Mouse (Mus musculus) frontal cortex, postnatal 25 days (tissue): ENCODE data around the gene Rab43.

Experiments used
- DNase-seq, 2 experiments: peaks; one replicate each; pipeline ENCODE4 v3.0.0; 2022; ENCODE audit warnings: low spot score in 2 of 2

Rab43 gene

GRCm38 (mm10) chr6:87748531-87748930 is 63.4 kb downstream of the Rab43 start:
- DNase-seq = no peak

DNA sequence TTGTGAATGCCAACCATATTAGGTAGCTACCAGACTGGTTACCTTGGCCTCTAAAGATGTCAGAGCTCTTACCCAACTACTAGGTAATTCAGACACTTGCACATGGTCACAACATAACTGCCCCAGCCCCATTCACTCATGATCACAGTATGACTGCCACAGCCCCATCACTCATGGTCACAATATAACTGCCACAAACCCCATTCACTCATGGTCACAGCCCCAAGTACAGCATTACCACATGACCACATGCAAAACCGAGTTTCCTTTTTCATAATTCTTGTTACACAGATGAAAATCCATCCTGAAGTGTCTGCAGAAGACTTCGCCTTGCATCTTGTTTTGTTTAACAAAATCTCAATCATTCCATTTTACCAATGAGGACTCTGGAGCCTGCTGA is 63.9 kb downstream of the Rab43 start:
- DNase-seq = no peak

DNA sequence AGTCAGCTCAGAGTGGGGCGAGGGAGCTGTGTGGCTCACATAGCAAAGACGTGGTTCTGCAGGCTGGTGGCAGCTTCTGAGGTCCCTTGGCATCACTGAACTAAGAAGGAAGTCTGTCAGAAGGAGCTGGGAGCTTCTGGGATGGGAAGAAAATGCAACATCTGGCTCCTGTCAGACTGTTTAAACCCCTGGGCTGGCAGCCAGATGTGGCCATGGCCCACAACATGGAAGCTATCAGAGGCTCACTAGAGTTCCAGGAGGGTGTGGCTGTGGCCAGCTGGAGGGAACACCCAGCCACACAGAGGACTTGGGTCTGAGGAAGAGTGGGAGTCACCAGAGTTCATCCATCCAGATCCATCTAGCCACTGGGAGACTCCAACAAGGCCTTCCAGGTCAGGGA is 65.1 kb downstream of the Rab43 start:
- no peak for DNase-seq

GRCm38 (mm10) chr6:87746059-87746458 is 65.9 kb downstream of the Rab43 start:
- DNase-seq = no peak

GRCm38 (mm10) chr6:87745301-87745700 is 66.7 kb downstream of the Rab43 start:
- no peak for DNase-seq

GRCm38 (mm10) chr6:87744632-87745031 is 67.3 kb downstream of the Rab43 start:
- no peak for DNase-seq

GRCm38 (mm10) chr6:87743281-87743680 is 68.7 kb downstream of the Rab43 start:
- no peak for DNase-seq

DNA sequence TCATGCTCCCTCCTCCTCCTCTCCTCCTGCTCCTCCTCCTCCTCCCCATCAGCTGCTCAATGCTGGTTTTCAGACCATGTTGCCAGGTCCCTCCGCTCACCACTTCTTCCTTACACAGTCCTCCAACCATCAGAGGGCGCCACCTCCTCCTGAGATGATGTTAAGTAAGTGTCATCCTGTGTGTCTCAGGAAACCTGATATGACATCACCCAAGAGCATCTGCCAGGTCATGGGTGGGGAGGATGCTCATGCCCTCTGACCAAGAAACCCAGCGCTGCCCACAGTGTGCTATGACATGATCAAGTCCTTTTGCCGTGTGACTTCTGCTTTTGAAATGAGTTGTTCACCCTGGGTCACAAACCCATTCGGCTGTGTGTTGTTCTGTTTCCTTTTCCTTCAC is 69.2 kb downstream of the Rab43 start:
- DNase-seq = no peak

- no peak for DNase-seq
Observed at GRCm38 (mm10) chr6:87741978-87742377, 70.0 kb downstream of the Rab43 start.

DNA sequence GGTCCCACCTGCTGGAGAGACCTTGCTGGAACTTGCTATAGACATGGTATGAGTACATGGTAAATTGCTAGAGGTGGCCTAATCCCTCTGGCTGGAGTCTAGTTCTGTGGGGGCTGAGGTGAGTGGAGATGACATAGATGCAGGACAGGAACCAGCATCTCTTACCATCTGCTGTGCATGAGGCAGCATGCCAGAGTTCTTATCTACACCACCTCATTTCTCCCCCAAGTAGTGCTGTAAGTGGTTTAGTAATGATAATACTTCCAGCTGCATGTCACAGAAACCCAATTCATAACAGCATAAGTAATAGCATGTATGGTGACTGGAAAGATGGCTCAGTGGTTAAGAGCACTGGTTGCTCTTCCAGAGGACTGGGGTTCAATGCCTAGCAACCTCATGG is 71.5 kb downstream of the Rab43 start:
- DNase-seq = no peak

GRCm38 (mm10) chr6:87739898-87740297 is 72.1 kb downstream of the Rab43 start:
- no peak for DNase-seq
